Comparison of ENCODE assay signal across 16 mouse cellular contexts in genomic region chr5:37634791-37635190, GRCm38 (mm10).
"Had no signal": no experiment of that assay in that cellular context is flagged by ENCODE, and none has a peak within 500 bp of the region (broad histone marks: within the 10 kb centered on the region; RNA-seq: fewer than 3 reads in every experiment).

No protein-coding gene starts in this region.

- H3K27me3 ChIP-seq: neural tube, embryonic 13.5 days; neural tube, embryonic 15.5 days; stomach, embryonic 15.5 days had no signal

- H3K27ac ChIP-seq: neural tube, embryonic 13.5 days; neural tube, embryonic 15.5 days; stomach, embryonic 15.5 days; stomach, postnatal 0 days had no signal

- H3K4me3 ChIP-seq: neural tube, embryonic 13.5 days; neural tube, embryonic 15.5 days; stomach, embryonic 15.5 days had no signal

- DNase-seq: retina, postnatal 1 day; right cerebral cortex, adult 18-20 months; right cerebral cortex, postnatal 14 days; right cerebral cortex, postnatal 25 days; right cerebral cortex, postnatal 4 days; spleen, adult 18-20 months; thymus, adult 18-20 months; thymus, adult 2 months; thymus, postnatal 14 days; thymus, postnatal 25 days; thymus, postnatal 36 days; thymus, postnatal 4 days had no signal

- H3K9ac ChIP-seq: neural tube, embryonic 13.5 days; neural tube, embryonic 15.5 days; stomach, embryonic 15.5 days had no signal

- H3K36me3 ChIP-seq: neural tube, embryonic 13.5 days; neural tube, embryonic 15.5 days; stomach, embryonic 15.5 days had no signal

- H3K9me3 ChIP-seq: neural tube, embryonic 15.5 days; stomach, embryonic 15.5 days had no signal

- H3K4me1 ChIP-seq: neural tube, embryonic 13.5 days; neural tube, embryonic 15.5 days; stomach, embryonic 15.5 days had no signal
